Comparison of ENCODE assay signal across 9 mouse cellular contexts in the genomic region with DNA sequence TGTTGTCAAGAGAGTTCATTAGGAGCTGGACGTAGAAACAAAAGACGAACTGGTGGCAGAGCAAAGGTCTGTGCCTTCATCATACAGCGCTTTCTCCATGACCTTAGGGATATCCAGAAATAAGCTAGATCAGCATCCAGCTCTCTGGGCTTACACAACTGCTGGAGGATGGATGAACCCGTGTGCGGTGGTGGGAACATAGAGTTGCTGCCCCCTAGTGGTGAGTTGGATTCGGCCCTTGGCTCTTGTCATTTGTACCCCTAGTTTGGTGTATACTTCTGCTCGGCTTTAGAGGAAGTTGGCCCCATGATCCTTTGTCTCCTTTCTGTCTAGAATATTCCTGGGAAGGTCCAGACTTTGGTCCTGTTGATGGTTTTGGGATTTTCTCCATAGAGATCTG.
A peak's percentile ranks its signal among the peaks of the same experiment; 100 is the strongest.
DNase-seq lines count a peak whose midpoint lies in the region; ATAC-seq and TF ChIP-seq lines count a peak whose summit lies in the region.
"Had no signal": no experiment of that assay in that cellular context is flagged by ENCODE, and none has a peak within 500 bp of the region (broad histone marks: within the 10 kb centered on the region; RNA-seq: fewer than 3 reads in every experiment).

No protein-coding gene starts in this region.

- H3K27ac ChIP-seq in midbrain, embryonic 14.5 days (replicated peaks; ENCODE audit: low read depth, low read length) = no peak overlapping the region
- H3K27ac ChIP-seq in midbrain, embryonic 16.5 days (ENCODE audit: low read length) = no peak overlapping the region
- no peak overlapping the region for H3K27ac ChIP-seq in hindbrain, postnatal 0 days
- H3K27ac ChIP-seq in limb, embryonic 10.5 days = no peak overlapping the region

- whole genome bisulfite sequencing in midbrain, embryonic 14.5 days = 39% methylated on average over 7 of the region's 7 CpGs
- WGBS in midbrain, embryonic 16.5 days = 44% methylated on average over 7 of the region's 7 CpGs
- 46% methylated on average over 7 of the region's 7 CpGs for WGBS in hindbrain, postnatal 0 days
- 40% methylated on average over 7 of the region's 7 CpGs for WGBS in limb, embryonic 10.5 days

- no peak overlapping the region for H3K4me3 ChIP-seq in midbrain, embryonic 14.5 days (replicated peaks; ENCODE audit: low read depth, low read length)
- no peak overlapping the region for H3K4me3 ChIP-seq in midbrain, embryonic 16.5 days (ENCODE audit: low read depth, low read length)
- no peak overlapping the region for H3K4me3 ChIP-seq in hindbrain, postnatal 0 days (ENCODE audit: low read length)
- H3K4me3 ChIP-seq in limb, embryonic 10.5 days = no peak overlapping the region
- H3K4me3 ChIP-seq: myocyte had no signal

- ATAC-seq in midbrain, embryonic 14.5 days (ENCODE audit: low FRiP score, low TSS enrichment) = no peak
- ATAC-seq in midbrain, embryonic 16.5 days = no peak
- ATAC-seq in hindbrain, postnatal 0 days = no peak

- no peaks in the 10 kb centered on the region for H3K9me3 ChIP-seq in midbrain, embryonic 14.5 days (ENCODE audit: control insufficient read depth, low read length)
- H3K9me3 ChIP-seq in midbrain, embryonic 16.5 days (replicated peaks; ENCODE audit: control insufficient read depth, low read length, poor library complexity, severe bottlenecking) = 0 out of 2 replicates have a peak, but pooled peaks cover 3% of the 10 kb centered on the region
- no peaks in the 10 kb centered on the region for H3K9me3 ChIP-seq in hindbrain, postnatal 0 days (ENCODE audit: low read length)
- H3K9me3 ChIP-seq in limb, embryonic 10.5 days (replicated peaks) = no peaks in the 10 kb centered on the region

- DNase-seq in midbrain, embryonic 14.5 days = peak; percentile 69
- DNase-seq in adrenal gland, adult 2 months = peak; percentile 71
- DNase-seq in cerebellum, postnatal 36 days = peak; percentile 37 to 40
- DNase-seq in hindbrain, postnatal 0 days (ENCODE audit: low spot score) = peak; percentile 44
- DNase-seq in limb, embryonic 10.5 days (ENCODE audit: low spot score) = peak; percentile 67
- DNase-seq in right cerebral cortex, postnatal 10 days (ENCODE audit: low spot score in 2 of 2) = peak; percentile 28 to 46
- DNase-seq in spleen, postnatal 14 days (ENCODE audit: low spot score in 2 of 2) = no peak

- H3K36me3 ChIP-seq in midbrain, embryonic 14.5 days (ENCODE audit: control insufficient read depth, insufficient read depth, low read length) = no peaks in the 10 kb centered on the region
- H3K36me3 ChIP-seq in midbrain, embryonic 16.5 days (ENCODE audit: control insufficient read depth, insufficient read depth, low read length) = no peaks in the 10 kb centered on the region
- H3K36me3 ChIP-seq in hindbrain, postnatal 0 days (ENCODE audit: insufficient read depth, low read length) = no peaks in the 10 kb centered on the region
- no peaks in the 10 kb centered on the region for H3K36me3 ChIP-seq in limb, embryonic 10.5 days

- H3K27me3 ChIP-seq in midbrain, embryonic 14.5 days (ENCODE audit: control insufficient read depth, insufficient read depth, low read length) = no peaks in the 10 kb centered on the region
- H3K27me3 ChIP-seq in midbrain, embryonic 16.5 days (ENCODE audit: control insufficient read depth, insufficient read depth, low read depth, low read length) = no peaks in the 10 kb centered on the region
- no peaks in the 10 kb centered on the region for H3K27me3 ChIP-seq in hindbrain, postnatal 0 days (ENCODE audit: insufficient read depth, low read length)
- no peaks in the 10 kb centered on the region for H3K27me3 ChIP-seq in limb, embryonic 10.5 days (ENCODE audit: low read depth, poor library complexity, severe bottlenecking)

- peak; percentile 73 for TF ChIP-seq CTCF in hindbrain, postnatal 0 days (IDR thresholded peaks at IDR 0.05; ENCODE audit: low read depth)

- no peaks in the 10 kb centered on the region for H3K4me1 ChIP-seq in midbrain, embryonic 14.5 days (ENCODE audit: control insufficient read depth, insufficient read depth, low read length)
- H3K4me1 ChIP-seq in midbrain, embryonic 16.5 days (ENCODE audit: control insufficient read depth, insufficient read depth, low read length) = no peaks in the 10 kb centered on the region
- no peaks in the 10 kb centered on the region for H3K4me1 ChIP-seq in hindbrain, postnatal 0 days (ENCODE audit: insufficient read depth, low read length)
- no peaks in the 10 kb centered on the region for H3K4me1 ChIP-seq in limb, embryonic 10.5 days

- H3K9ac ChIP-seq in midbrain, embryonic 14.5 days (replicated peaks; ENCODE audit: low read length) = no peak overlapping the region
- H3K9ac ChIP-seq in midbrain, embryonic 16.5 days (ENCODE audit: low read depth, low read length) = no peak overlapping the region
- no peak overlapping the region for H3K9ac ChIP-seq in hindbrain, postnatal 0 days (replicated peaks; ENCODE audit: low read length)

- H3K4me2 ChIP-seq in midbrain, embryonic 14.5 days (ENCODE audit: low read length) = no peak overlapping the region
- H3K4me2 ChIP-seq in midbrain, embryonic 16.5 days (ENCODE audit: low read length) = no peak overlapping the region
- no peak overlapping the region for H3K4me2 ChIP-seq in hindbrain, postnatal 0 days (ENCODE audit: low read depth, low read length)

Comparison
In these comparisons a context has a peak if more than half of its experiments do, and no peak if none do; other contexts are left out.
1. DNase-seq: peak in midbrain, embryonic 14.5 days (single experiment), adrenal gland, adult 2 months (single experiment), cerebellum, postnatal 36 days (2 of 2), hindbrain, postnatal 0 days (single experiment), limb, embryonic 10.5 days (single experiment) and right cerebral cortex, postnatal 10 days (2 of 2); none in spleen, postnatal 14 days (0 of 2).